Mouse (Mus musculus) E14TG2a.4 (cell line): ENCODE results near the gene Ptp4a2.

Experiments used
- CTCF ChIP-seq: conservative IDR thresholded peaks from 2 replicates; pipeline ENCODE4 v1.5.1; 2014; ENCODE audit warnings: low read length
- POU5F1 ChIP-seq: IDR thresholded peaks from 2 replicates; pipeline ENCODE4 v1.6.1; 2014; ENCODE audit warnings: low read length, borderline replicate concordance

GRCm38 (mm10) chr4:129823216-129823810 is 12.3 kb downstream of the Ptp4a2 start:
- TF ChIP-seq CTCF (no peak), POU5F1 (no peak)
